Mouse (Mus musculus) heart, embryonic 10.5 days (tissue): ENCODE data around the gene Etv6. TPM values are rescaled to one million over a fixed set of nuclear protein-coding genes. Genes with fewer than 3 reads are reported as not detected.

Experiments
- DNase-seq: peaks from one replicate; pipeline ENCODE4 v3.0.0-alpha.2; 2017; ENCODE audit warnings: low spot score
- H3K27ac ChIP-seq: fragments of 300-500 bp; sonication (generic); 2 replicates; pipeline ENCODE4 v1.5.1; 2016; ENCODE audit warnings: mild to moderate bottlenecking
- H3K27me3 ChIP-seq: fragments of 300-500 bp; sonication (generic); 2 replicates; pipeline ENCODE4 v1.6.1; 2016; ENCODE audit warnings: mild to moderate bottlenecking; ENCODE audit not compliant: poor library complexity, insufficient read depth, severe bottlenecking
- H3K36me3 ChIP-seq: fragments of 300-500 bp; sonication (generic); 2 replicates; pipeline ENCODE4 v1.6.1; 2016; ENCODE audit warnings: mild to moderate bottlenecking, moderate library complexity
- H3K4me1 ChIP-seq: fragments of 300-500 bp; sonication (generic); 2 replicates; pipeline ENCODE4 v1.6.1; 2016; ENCODE audit warnings: mild to moderate bottlenecking
- H3K4me3 ChIP-seq: fragments of 300-500 bp; sonication (generic); 2 replicates; pipeline ENCODE4 v1.5.1; 2016; ENCODE audit warnings: mild to moderate bottlenecking, moderate library complexity
- H3K9me3 ChIP-seq: fragments of 300-500 bp; sonication (generic); 2 replicates; pipeline ENCODE4 v1.6.1; 2016; ENCODE audit warnings: mild to moderate bottlenecking, moderate library complexity
- WGBS: fragments of 180-500 bp; shearing (Covaris S2); methylation state at CpG from one replicate; pipeline ENCODE4 v1.1.7; 2016; 5-methylcytosine and 5-hydroxymethylcytosine counted together
- polyA plus RNA-seq: library from polyadenylated mRNA; unstranded; fragments of >200 nt; fragmentation: Nextera tagmentation; extraction: Ambion mirVana; gene quantifications from 2 replicates; pipeline ENCODE4 v1.2.1, GENCODE M21; 2016

Gene Etv6
- polyA plus RNA-seq, 1 experiment from 2014 or later, result 16.2 TPM

- peaks cover 64% of the 10 kb centered on the region for H3K4me1 ChIP-seq
- WGBS, result 62% methylated on average over 6 of the region's 6 CpGs
- peaks cover 19% of the 10 kb centered on the region for H3K36me3 ChIP-seq
- no peak overlapping the region for H3K27ac ChIP-seq
- peak; percentile 76 for DNase-seq
- H3K4me3 ChIP-seq, result no peak overlapping the region
- no peaks in the 10 kb centered on the region for H3K9me3 ChIP-seq
- no peaks in the 10 kb centered on the region for H3K27me3 ChIP-seq
Observed at GRCm38 (mm10) chr6:134157533-134158115, 122.1 kb downstream of the Etv6 start.

DNA sequence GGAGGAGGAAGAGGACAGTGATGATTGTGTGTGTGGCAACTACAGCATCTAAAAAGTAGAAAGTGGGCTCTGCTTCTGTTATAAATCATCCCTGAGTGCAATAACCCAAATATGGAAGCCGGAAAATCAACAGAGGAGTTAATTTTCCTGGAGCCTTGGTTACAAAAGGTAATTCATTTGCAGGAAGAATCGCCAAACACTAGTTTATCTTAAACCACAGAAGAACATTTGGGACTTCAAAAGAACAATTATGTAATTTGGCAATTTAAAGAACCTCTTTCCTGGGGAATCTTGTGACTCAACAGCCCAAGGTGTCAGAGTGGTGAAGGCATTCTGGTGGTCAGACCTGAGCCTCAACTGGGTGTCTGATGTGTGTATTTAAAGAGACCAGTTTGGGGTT, 122.7 kb downstream of the Etv6 start:
- 72% methylated on average over 2 of the region's 2 CpGs for WGBS
- H3K4me3 ChIP-seq, result no peak overlapping the region
- H3K36me3 ChIP-seq, result peaks cover 19% of the 10 kb centered on the region
- no peaks in the 10 kb centered on the region for H3K27me3 ChIP-seq
- no peak overlapping the region for H3K27ac ChIP-seq
- no peaks in the 10 kb centered on the region for H3K9me3 ChIP-seq
- DNase-seq, result no peak
- H3K4me1 ChIP-seq, result peaks cover 64% of the 10 kb centered on the region

- DNase-seq, result no peak
- WGBS, result 61% methylated on average over 4 of the region's 4 CpGs
- Histone ChIP-seq H3K9me3 (no peaks in the 10 kb centered on the region), H3K36me3 (peaks cover 16% of the 10 kb centered on the region), H3K27ac (peak overlapping the region; percentile 6; the same call in 1 of the 2 replicates), H3K4me1 (peaks cover 67% of the 10 kb centered on the region), H3K27me3 (no peaks in the 10 kb centered on the region), H3K4me3 (no peak overlapping the region)
Observed at GRCm38 (mm10) chr6:134159672-134160071, 124.2 kb downstream of the Etv6 start.

- peaks cover 14% of the 10 kb centered on the region for H3K36me3 ChIP-seq
- H3K4me3 ChIP-seq, result no peak overlapping the region
- no peaks in the 10 kb centered on the region for H3K9me3 ChIP-seq
- no peak for DNase-seq
- 64% methylated on average over 13 of the region's 13 CpGs for WGBS
- H3K4me1 ChIP-seq, result peaks cover 59% of the 10 kb centered on the region
- H3K27me3 ChIP-seq, result no peaks in the 10 kb centered on the region
- no peak overlapping the region for H3K27ac ChIP-seq
Observed at GRCm38 (mm10) chr6:134161040-134161439, 125.5 kb downstream of the Etv6 start.

- no peak overlapping the region for H3K4me3 ChIP-seq
- peaks cover 44% of the 10 kb centered on the region for H3K4me1 ChIP-seq
- 81% methylated on average over 1 of the region's 1 CpGs for WGBS
- no peaks in the 10 kb centered on the region for H3K27me3 ChIP-seq
- peaks cover 9% of the 10 kb centered on the region for H3K36me3 ChIP-seq
- no peaks in the 10 kb centered on the region for H3K9me3 ChIP-seq
- no peak for DNase-seq
- H3K27ac ChIP-seq, result no peak overlapping the region
Observed at GRCm38 (mm10) chr6:134163346-134163745, 127.8 kb downstream of the Etv6 start.

- no peak overlapping the region for H3K27ac ChIP-seq
- H3K27me3 ChIP-seq, result no peaks in the 10 kb centered on the region
- 82% methylated on average over 8 of the region's 8 CpGs for WGBS
- no peak overlapping the region for H3K4me3 ChIP-seq
- H3K9me3 ChIP-seq, result no peaks in the 10 kb centered on the region
- peaks cover 52% of the 10 kb centered on the region for H3K4me1 ChIP-seq
- no peak for DNase-seq
- H3K36me3 ChIP-seq, result peaks cover 9% of the 10 kb centered on the region
Observed at GRCm38 (mm10) chr6:134164356-134164755, 128.9 kb downstream of the Etv6 start.

DNA sequence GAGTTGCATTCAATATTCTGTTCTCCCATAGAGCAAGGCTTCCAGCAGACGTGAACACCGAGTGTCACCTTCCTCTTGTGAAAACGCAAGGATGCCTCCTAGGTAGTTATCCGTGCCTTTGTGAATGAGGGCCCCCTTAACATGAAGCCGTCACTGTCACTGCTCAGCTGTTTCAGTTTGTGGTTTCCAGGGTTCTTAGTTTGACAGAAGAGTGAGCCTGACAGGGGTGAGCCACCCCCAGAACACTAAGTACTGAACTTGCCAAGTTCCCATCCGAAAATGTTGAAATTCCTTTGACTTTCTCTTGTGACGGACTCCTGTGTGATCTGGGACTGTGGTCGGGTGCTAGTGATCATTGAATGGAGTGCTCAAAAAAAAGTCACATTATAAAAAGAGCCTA, 129.5 kb downstream of the Etv6 start:
- Histone ChIP-seq H3K27ac (no peak overlapping the region), H3K4me3 (no peak overlapping the region), H3K36me3 (peaks cover 9% of the 10 kb centered on the region), H3K4me1 (peaks cover 59% of the 10 kb centered on the region), H3K9me3 (no peaks in the 10 kb centered on the region), H3K27me3 (no peaks in the 10 kb centered on the region)
- DNase-seq, result no peak
- WGBS, result 65% methylated on average over 8 of the region's 8 CpGs

GRCm38 (mm10) chr6:134167963-134168362, 132.5 kb downstream of the Etv6 start:
- 50% methylated on average over 5 of the region's 5 CpGs for WGBS
- Histone ChIP-seq H3K27me3 (no peaks in the 10 kb centered on the region), H3K27ac (no peak overlapping the region), H3K9me3 (no peaks in the 10 kb centered on the region), H3K4me1 (peaks cover 64% of the 10 kb centered on the region), H3K36me3 (no peaks in the 10 kb centered on the region; the same call in 1 of the 2 replicates), H3K4me3 (no peak overlapping the region)
- DNase-seq, result no peak

DNA sequence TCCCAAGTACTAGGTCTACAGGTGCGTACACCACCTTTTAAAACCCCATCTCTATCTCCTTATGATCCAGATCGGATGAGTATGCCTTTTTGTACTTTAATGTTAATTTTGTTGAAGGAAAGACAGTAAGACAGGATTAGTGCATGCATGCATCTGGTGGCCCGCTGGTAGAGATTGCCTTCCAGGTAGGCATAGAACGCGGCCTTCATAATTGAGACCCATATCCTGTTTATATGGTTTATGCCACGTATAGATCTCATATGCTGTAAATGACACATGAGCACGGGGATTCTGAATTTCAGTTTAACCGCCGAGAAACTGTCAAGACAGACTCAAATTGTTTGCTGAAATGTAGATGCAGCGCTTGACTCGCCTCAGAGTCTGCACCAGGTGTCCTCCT, 133.3 kb downstream of the Etv6 start:
- H3K27ac ChIP-seq, result no peak overlapping the region

DNA sequence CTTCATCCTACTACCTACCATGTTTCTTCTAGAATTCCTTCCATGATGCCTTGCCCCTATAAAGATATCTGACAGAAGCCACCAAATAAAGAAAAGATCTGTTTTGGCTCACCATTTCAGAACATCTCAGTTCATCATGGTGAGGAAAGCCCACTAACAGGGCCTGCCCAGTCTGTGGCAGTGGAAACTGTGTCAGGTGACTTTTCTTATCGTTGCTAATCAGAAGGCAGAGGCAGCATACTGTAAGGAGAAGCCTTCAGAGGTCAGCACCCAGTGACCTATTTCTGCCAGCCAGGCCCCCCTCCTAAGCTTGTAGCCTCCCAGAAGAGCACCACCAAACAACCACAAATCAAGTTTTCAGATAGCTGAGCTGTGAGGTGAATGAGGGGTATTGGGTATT, 135.7 kb downstream of the Etv6 start:
- no peaks in the 10 kb centered on the region for H3K9me3 ChIP-seq
- WGBS, result 20% methylated on average over 1 of the region's 1 CpGs
- H3K4me3 ChIP-seq, result no peak overlapping the region
- H3K27ac ChIP-seq, result peak overlapping the region; percentile 72; the same call in 1 of the 2 replicates
- peaks cover 72% of the 10 kb centered on the region for H3K4me1 ChIP-seq
- H3K27me3 ChIP-seq, result no peaks in the 10 kb centered on the region
- no peak for DNase-seq
- H3K36me3 ChIP-seq, result no peaks in the 10 kb centered on the region; the same call in 1 of the 2 replicates

More for the DNA sequence above, 133.3 kb downstream of the Etv6 start:
- no peak for DNase-seq
- WGBS, result 92% methylated on average over 11 of the region's 11 CpGs
- H3K4me3 ChIP-seq, result no peak overlapping the region
- no peaks in the 10 kb centered on the region; the same call in 1 of the 2 replicates for H3K36me3 ChIP-seq
- H3K9me3 ChIP-seq, result no peaks in the 10 kb centered on the region
- no peaks in the 10 kb centered on the region for H3K27me3 ChIP-seq
- H3K4me1 ChIP-seq, result peaks cover 69% of the 10 kb centered on the region

- H3K36me3 ChIP-seq, result no peaks in the 10 kb centered on the region; the same call in 1 of the 2 replicates
- H3K4me3 ChIP-seq, result no peak overlapping the region
- WGBS, result 74% methylated on average over 17 of the region's 17 CpGs
- H3K27ac ChIP-seq, result peak overlapping the region; percentile 56; the same call in 1 of the 2 replicates
- no peak for DNase-seq
- H3K27me3 ChIP-seq, result no peaks in the 10 kb centered on the region
- H3K4me1 ChIP-seq, result peaks cover 79% of the 10 kb centered on the region
- no peaks in the 10 kb centered on the region for H3K9me3 ChIP-seq
Observed at GRCm38 (mm10) chr6:134171906-134172728, 136.6 kb downstream of the Etv6 start.

DNA sequence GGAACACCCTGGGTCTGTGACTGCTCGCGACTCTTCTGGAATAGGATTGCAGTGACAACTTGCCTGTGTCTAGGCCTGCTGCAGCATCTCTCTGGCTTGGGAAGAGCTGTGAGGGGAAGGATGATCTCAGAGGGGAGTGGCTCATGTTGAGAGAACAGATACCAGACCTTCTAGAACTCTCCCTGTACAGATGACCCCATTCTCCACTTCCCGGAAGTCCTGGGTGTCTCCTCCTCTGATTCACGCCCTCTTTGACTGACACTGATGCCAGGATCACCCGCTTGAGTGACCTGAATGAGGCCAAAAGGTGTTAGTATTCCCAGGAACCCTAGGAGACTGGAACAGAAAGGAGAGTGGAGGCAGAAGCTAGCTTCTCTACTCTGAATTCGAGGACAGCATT, 137.9 kb downstream of the Etv6 start:
- 69% methylated on average over 6 of the region's 6 CpGs for WGBS

DNA sequence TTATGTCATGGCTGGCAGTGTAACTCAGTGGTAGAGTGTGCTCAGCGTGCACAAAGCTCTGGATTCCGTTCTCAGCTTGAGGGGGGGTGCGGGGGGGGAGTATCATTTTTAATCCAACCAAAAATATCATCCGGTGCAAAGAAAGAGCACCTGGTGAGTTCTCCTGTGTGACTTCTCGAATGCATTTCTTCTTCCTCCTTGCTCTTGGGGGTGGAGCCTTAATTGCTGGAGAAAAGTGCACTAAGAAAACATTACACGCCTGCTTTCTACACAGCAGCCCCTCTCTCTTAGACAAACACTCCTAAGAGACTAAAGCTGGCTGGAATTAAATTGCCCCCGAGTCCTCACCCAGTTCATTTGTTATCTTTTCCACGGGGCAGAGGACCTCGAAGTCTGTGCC, 139.6 kb downstream of the Etv6 start:
- no peak for DNase-seq
- H3K27ac ChIP-seq, result peak overlapping the region; percentile 42; the same call in 1 of the 2 replicates
- no peaks in the 10 kb centered on the region; the same call in 1 of the 2 replicates for H3K36me3 ChIP-seq
- no peaks in the 10 kb centered on the region for H3K27me3 ChIP-seq
- no peaks in the 10 kb centered on the region for H3K9me3 ChIP-seq
- 51% methylated on average over 9 of the region's 9 CpGs for WGBS
- H3K4me1 ChIP-seq, result peaks cover 63% of the 10 kb centered on the region
- H3K4me3 ChIP-seq, result no peak overlapping the region

More for the DNA sequence above, 137.9 kb downstream of the Etv6 start:
- H3K27me3 ChIP-seq, result no peaks in the 10 kb centered on the region
- peak overlapping the region; percentile 23; the same call in 1 of the 2 replicates for H3K27ac ChIP-seq
- H3K4me3 ChIP-seq, result no peak overlapping the region
- peaks cover 75% of the 10 kb centered on the region for H3K4me1 ChIP-seq
- H3K9me3 ChIP-seq, result no peaks in the 10 kb centered on the region
- no peak for DNase-seq
- no peaks in the 10 kb centered on the region; the same call in 1 of the 2 replicates for H3K36me3 ChIP-seq
